Comparison of ENCODE assay signal across 26 mouse cellular contexts in genomic region chr13:69700827-69701226, GRCm38 (mm10). TPM values are rescaled to one million over a fixed set of nuclear protein-coding genes. Genes with fewer than 3 reads are reported as not detected.
DNase-seq lines count a peak whose midpoint lies in the region; ATAC-seq lines count a peak whose summit lies in the region.
"Had no signal": no experiment of that assay in that cellular context is flagged by ENCODE, and none has a peak within 500 bp of the region (broad histone marks: within the 10 kb centered on the region; RNA-seq: fewer than 3 reads in every experiment).

No protein-coding gene starts in this region.

- no peak overlapping the region for H3K4me3 ChIP-seq in kidney, embryonic 14.5 days (ENCODE audit: low read length)
- no peak overlapping the region for H3K4me3 ChIP-seq in liver, embryonic 12.5 days
- H3K4me3 ChIP-seq: embryonic facial prominence, embryonic 13.5 days; erythroblast, embryonic 14.5 days; forebrain, embryonic 12.5 days; hindbrain, embryonic 10.5 days; limb, embryonic 15.5 days; midbrain, embryonic 12.5 days had no signal

- no peak overlapping the region for H3K4me2 ChIP-seq in kidney, embryonic 14.5 days (replicated peaks; ENCODE audit: low read depth, low read length)
- no peak overlapping the region for H3K4me2 ChIP-seq in liver, embryonic 12.5 days
- H3K4me2 ChIP-seq: embryonic facial prominence, embryonic 13.5 days; forebrain, embryonic 12.5 days; limb, embryonic 15.5 days; midbrain, embryonic 12.5 days had no signal

- no peaks in the 10 kb centered on the region for H3K27me3 ChIP-seq in kidney, embryonic 14.5 days (ENCODE audit: control insufficient read depth, insufficient read depth, low read length)
- no peaks in the 10 kb centered on the region for H3K27me3 ChIP-seq in liver, embryonic 12.5 days (replicated peaks)
- H3K27me3 ChIP-seq: midbrain, embryonic 12.5 days had no signal

- 0 out of 2 replicates have a peak, but pooled peaks have one; percentile 60 for ATAC-seq in kidney, embryonic 14.5 days (ENCODE audit: low FRiP score, low TSS enrichment)
- peak; percentile 68 for ATAC-seq in liver, embryonic 12.5 days
- ATAC-seq: hindbrain, postnatal 0 days; intestine, embryonic 16.5 days had no signal

- no peaks in the 10 kb centered on the region for H3K9me3 ChIP-seq in kidney, embryonic 14.5 days (ENCODE audit: control insufficient read depth, low read length)
- H3K9me3 ChIP-seq in liver, embryonic 12.5 days (replicated peaks) = no peaks in the 10 kb centered on the region
- H3K9me3 ChIP-seq: embryonic facial prominence, embryonic 13.5 days; forebrain, embryonic 12.5 days; hindbrain, embryonic 10.5 days; limb, embryonic 15.5 days; midbrain, embryonic 12.5 days had no signal

- H3K27ac ChIP-seq in kidney, embryonic 14.5 days (ENCODE audit: low read depth, low read length) = no peak overlapping the region
- H3K27ac ChIP-seq in liver, embryonic 12.5 days = peak overlapping the region; percentile 53
- H3K27ac ChIP-seq: embryonic facial prominence, embryonic 13.5 days; forebrain, embryonic 12.5 days; hindbrain, embryonic 10.5 days; hindbrain, postnatal 0 days; limb, embryonic 15.5 days; midbrain, embryonic 12.5 days; stomach, postnatal 0 days had no signal

- no peaks in the 10 kb centered on the region for H3K36me3 ChIP-seq in kidney, embryonic 14.5 days (ENCODE audit: control insufficient read depth, insufficient read depth, low read length)
- no peaks in the 10 kb centered on the region for H3K36me3 ChIP-seq in liver, embryonic 12.5 days
- H3K36me3 ChIP-seq: embryonic facial prominence, embryonic 13.5 days; forebrain, embryonic 12.5 days; hindbrain, embryonic 10.5 days; limb, embryonic 15.5 days; midbrain, embryonic 12.5 days had no signal

- H3K4me1 ChIP-seq in kidney, embryonic 14.5 days (ENCODE audit: control insufficient read depth, insufficient read depth, low read length) = no peaks in the 10 kb centered on the region
- H3K4me1 ChIP-seq in liver, embryonic 12.5 days = 0 out of 2 replicates have a peak, but pooled peaks cover 3% of the 10 kb centered on the region
- H3K4me1 ChIP-seq: embryonic facial prominence, embryonic 13.5 days; forebrain, embryonic 12.5 days; hindbrain, embryonic 10.5 days; limb, embryonic 15.5 days; midbrain, embryonic 12.5 days had no signal

- DNase-seq in kidney, postnatal 25 days = peak; percentile 39 to 51
- DNase-seq in yolk sac, embryonic 10.5 days (ENCODE audit: low spot score) = peak; percentile 83
- DNase-seq in layer of hippocampus, postnatal 36 days = no peak
- DNase-seq in c-Kit-positive CD71-positive TER-119-positive erythroid progenitor cells, embryonic 14.5 days (ENCODE audit: low spot score) = no peak
- DNase-seq in right cerebral cortex, postnatal 14 days = no peak
- DNase-seq in thymus, postnatal 14 days = no peak
- DNase-seq: adrenal gland, adult 2 months; cerebellum, adult 11-12 months; cerebellum, postnatal 14 days; gastrocnemius, postnatal 36 days; left cerebral cortex, postnatal 4 days; lung, postnatal 14 days; thymus, adult 2 months had no signal

- 33% methylated on average over 1 of the region's 1 CpGs for WGBS in kidney, embryonic 14.5 days
- WGBS in liver, embryonic 12.5 days (ENCODE audit: insufficient replicate concordance) = 50% methylated on average over 1 of the region's 1 CpGs

- H3K9ac ChIP-seq in kidney, embryonic 14.5 days (ENCODE audit: low read depth, low read length) = no peak overlapping the region
- H3K9ac ChIP-seq in liver, embryonic 12.5 days = no peak overlapping the region
- H3K9ac ChIP-seq: embryonic facial prominence, embryonic 13.5 days; forebrain, embryonic 12.5 days; limb, embryonic 15.5 days; midbrain, embryonic 12.5 days had no signal

RNA-seq across cellular contexts. Expression of gene Ube2ql1, which starts 38.9 kb away (rescaled TPM):
- polyA plus RNA-seq in kidney, embryonic 14.5 days (2014; fragmentation: Nextera tagmentation; extraction: Ambion mirVana) = 0.73 and 1.1 TPM in 2 replicates
- 0.18 and 0.21 TPM in 2 replicates for polyA plus RNA-seq in liver, embryonic 12.5 days (2016; fragmentation: Nextera tagmentation; extraction: Ambion mirVana)
- 100 to 1,000 TPM; 192 to 209 TPM for total RNA-seq in layer of hippocampus, postnatal 36 days (2021)
- total RNA-seq: megakaryocyte, adult 5-6 weeks; MEL had no signal
- polyA plus RNA-seq: erythroblast, embryonic 14.5 days had no signal

Comparison
In these comparisons a context has a peak if more than half of its experiments do, and no peak if none do; other contexts are left out.
1. DNase-seq: peak in kidney, postnatal 25 days (2 of 2) and yolk sac, embryonic 10.5 days (single experiment); none in layer of hippocampus, postnatal 36 days (0 of 2), c-Kit-positive CD71-positive TER-119-positive erythroid progenitor cells, embryonic 14.5 days (single experiment), right cerebral cortex, postnatal 14 days (single experiment) and thymus, postnatal 14 days (single experiment).